Mouse (Mus musculus) stomach, postnatal 0 days (tissue): ENCODE measurements around the gene Nelfb. TPM values are rescaled to one million over a fixed set of nuclear protein-coding genes. Genes with fewer than 3 reads are reported as not detected.

ENCODE experiments used
- ATAC-seq: fragments of 200-750 bp; cut with Nextera tagmentation; 2 replicates; pipeline ENCODE4 v1.8.0; 2017; ENCODE audit not compliant: low FRiP score, low TSS enrichment
- DNase-seq: peaks from one replicate; pipeline ENCODE4 v3.0.0-alpha.2; 2016; ENCODE audit warnings: low spot score
- H3K27ac ChIP-seq: fragments of 300-500 bp; sonication (generic); replicated peaks from 2 replicates; pipeline ENCODE4 v1.5.1; 2014; ENCODE audit warnings: mild to moderate bottlenecking, control low read depth
- H3K27me3 ChIP-seq: fragments of 300-500 bp; sonication (generic); 2 replicates; pipeline ENCODE4 v1.6.1; 2014; ENCODE audit warnings: low read length; ENCODE audit not compliant: control insufficient read depth, insufficient read depth
- H3K36me3 ChIP-seq: fragments of 300-500 bp; sonication (generic); 2 replicates; pipeline ENCODE4 v1.6.1; 2014; ENCODE audit warnings: low read length, mixed read lengths; ENCODE audit not compliant: control insufficient read depth, insufficient read depth
- H3K4me1 ChIP-seq: fragments of 300-500 bp; sonication (generic); replicated peaks from 2 replicates; pipeline ENCODE4 v1.6.1; 2014; ENCODE audit warnings: antibody characterized with exemption; ENCODE audit not compliant: control insufficient read depth, insufficient read depth
- H3K4me2 ChIP-seq: fragments of 300-500 bp; sonication (generic); replicated peaks from 2 replicates; pipeline ENCODE4 v1.6.1; 2014; ENCODE audit warnings: low read depth, mild to moderate bottlenecking, control low read depth, moderate library complexity
- H3K4me3 ChIP-seq: fragments of 300-500 bp; sonication (generic); 2 replicates; pipeline ENCODE4 v1.5.1; 2014; ENCODE audit warnings: low read depth, low read length, control low read depth
- H3K9ac ChIP-seq: fragments of 300-500 bp; sonication (generic); 2 replicates; pipeline ENCODE4 v1.6.1; 2014; ENCODE audit warnings: mild to moderate bottlenecking, low read length, control low read depth, mixed read lengths
- H3K9me3 ChIP-seq: fragments of 300-500 bp; sonication (generic); 2 replicates; pipeline ENCODE4 v1.6.1; 2016; ENCODE audit warnings: low read length; ENCODE audit not compliant: control insufficient read depth
- CTCF ChIP-seq: IDR thresholded peaks from 2 replicates; pipeline ENCODE4 v1.5.1; 2016; ENCODE audit warnings: antibody characterized with exemption, low read depth, mild to moderate bottlenecking, moderate library complexity
- EP300 ChIP-seq: optimal IDR thresholded peaks from 2 replicates; pipeline ENCODE3; 2016; ENCODE audit warnings: antibody characterized with exemption
- WGBS: fragments of 180-500 bp; shearing (Covaris S2); extraction: QIAGEN DNeasy Blood & Tissue Kit; methylation state at CpG from one replicate; pipeline ENCODE4 v1.1.7; 2014; 5-methylcytosine and 5-hydroxymethylcytosine counted together
- polyA plus RNA-seq: library from polyadenylated mRNA; unstranded; fragments of >200 nt; fragmentation: Nextera tagmentation; extraction: Ambion mirVana; gene quantifications from 2 replicates; pipeline ENCODE4 v1.2.1, GENCODE M21; 2015

Nelfb gene
- polyA plus RNA-seq, 1 experiment from 2014 or later = 58.6 TPM

- Histone ChIP-seq H3K9ac (peak overlapping the region; percentile 61), H3K27ac (peak overlapping the region; percentile 61), H3K4me1 (peaks cover 8% of the 10 kb centered on the region), H3K27me3 (no peaks in the 10 kb centered on the region), H3K4me3 (peak overlapping the region; percentile 46), H3K9me3 (no peaks in the 10 kb centered on the region), H3K36me3 (no peaks in the 10 kb centered on the region), H3K4me2 (peak overlapping the region; percentile 83)
- ATAC-seq (no peak; the same call in 1 of the 2 replicates), DNase-seq (no peak)
- WGBS = 29% methylated on average over 4 of the region's 4 CpGs
- TF ChIP-seq CTCF (no peak), EP300 (no peak)
Observed at GRCm38 (mm10) chr2:25167481-25167880, 43.8 kb downstream of the Nelfb start.

GRCm38 (mm10) chr2:25157655-25158054, 53.6 kb downstream of the Nelfb start:
- no peak for DNase-seq
- WGBS = 52% methylated on average over 2 of the region's 2 CpGs

GRCm38 (mm10) chr2:25156990-25157389, 54.3 kb downstream of the Nelfb start:
- H3K36me3 ChIP-seq = no peaks in the 10 kb centered on the region
- no peak overlapping the region for H3K9ac ChIP-seq
- no peak for DNase-seq
- 44% methylated on average over 2 of the region's 2 CpGs for WGBS
- no peaks in the 10 kb centered on the region for H3K27me3 ChIP-seq
- H3K4me2 ChIP-seq = no peak overlapping the region
- no peaks in the 10 kb centered on the region for H3K9me3 ChIP-seq
- no peak overlapping the region for H3K4me3 ChIP-seq
- no peak overlapping the region for H3K27ac ChIP-seq
- H3K4me1 ChIP-seq = no peaks in the 10 kb centered on the region
- no peak for ATAC-seq
- TF ChIP-seq EP300 (no peak), CTCF (peak; percentile 62)

More at GRCm38 (mm10) chr2:25157655-25158054, 53.6 kb downstream of the Nelfb start:
- Histone ChIP-seq H3K4me1 (no peaks in the 10 kb centered on the region), H3K9ac (no peak overlapping the region), H3K36me3 (no peaks in the 10 kb centered on the region), H3K4me2 (no peak overlapping the region), H3K27ac (no peak overlapping the region), H3K4me3 (no peak overlapping the region), H3K27me3 (no peaks in the 10 kb centered on the region), H3K9me3 (no peaks in the 10 kb centered on the region)
- TF ChIP-seq EP300 = no peak
- TF ChIP-seq CTCF = peak; percentile 76
- ATAC-seq = no peak

GRCm38 (mm10) chr2:25156177-25156576, 55.1 kb downstream of the Nelfb start:
- 78% methylated on average over 3 of the region's 3 CpGs for WGBS
- Histone ChIP-seq H3K27me3 (no peaks in the 10 kb centered on the region), H3K4me2 (no peak overlapping the region), H3K36me3 (no peaks in the 10 kb centered on the region), H3K9ac (no peak overlapping the region), H3K9me3 (no peaks in the 10 kb centered on the region), H3K27ac (no peak overlapping the region), H3K4me3 (no peak overlapping the region), H3K4me1 (no peaks in the 10 kb centered on the region)
- ATAC-seq (no peak), DNase-seq (no peak)
- no peak for TF ChIP-seq CTCF
- TF ChIP-seq EP300 = no peak

- Histone ChIP-seq H3K9ac (no peak overlapping the region), H3K4me1 (no peaks in the 10 kb centered on the region), H3K36me3 (no peaks in the 10 kb centered on the region), H3K4me2 (no peak overlapping the region), H3K9me3 (no peaks in the 10 kb centered on the region), H3K4me3 (no peak overlapping the region), H3K27me3 (no peaks in the 10 kb centered on the region), H3K27ac (no peak overlapping the region)
- ATAC-seq = no peak
- TF ChIP-seq EP300 (no peak), CTCF (no peak)
- WGBS = 66% methylated on average over 4 of the region's 4 CpGs
- no peak for DNase-seq
Observed at GRCm38 (mm10) chr2:25151280-25151956, 59.9 kb downstream of the Nelfb start.

Other genes starting within 250 kb of the Nelfb start
- 12.1 TPM in 2 replicates for gene Dph7, start 249.1 kb downstream of the Nelfb start, polyA plus RNA-seq
- gene Mrpl41, start 236.4 kb downstream of the Nelfb start, polyA plus RNA-seq = 121 and 122 TPM in 2 replicates
- gene Pnpla7, start 235.5 kb downstream of the Nelfb start, polyA plus RNA-seq = 4.2 and 4.3 TPM in 2 replicates
- gene Nsmf, start 157.1 kb downstream of the Nelfb start, polyA plus RNA-seq = 23.5 and 30.2 TPM in 2 replicates
- 3.3 TPM in 2 replicates for gene Entpd8, start 131.2 kb downstream of the Nelfb start, polyA plus RNA-seq
- gene Noxa1, start 116.3 kb downstream of the Nelfb start, polyA plus RNA-seq = 4.0 and 4.4 TPM in 2 replicates
- 25.3 and 25.6 TPM in 2 replicates for gene Nrarp, start 30.7 kb downstream of the Nelfb start, polyA plus RNA-seq
- gene Tor4a, start 14.6 kb downstream of the Nelfb start, polyA plus RNA-seq = 13.1 and 13.7 TPM in 2 replicates
- not detected in 2 replicates for gene Stpg3, start 3.1 kb upstream of the Nelfb start, polyA plus RNA-seq
- 0.92 TPM in 1 of 2 replicates, not detected in the other for gene Fam166a, start 7.3 kb upstream of the Nelfb start, polyA plus RNA-seq
- gene Tubb4b, start 13.2 kb upstream of the Nelfb start, polyA plus RNA-seq = 475 and 486 TPM in 2 replicates
- 0.10 and 0.12 TPM in 2 replicates for gene Slc34a3, start 22.9 kb upstream of the Nelfb start, polyA plus RNA-seq
- gene Rnf224, start 25.3 kb upstream of the Nelfb start, polyA plus RNA-seq = 0.51 and 0.91 TPM in 2 replicates
- gene Rnf208, start 30.8 kb upstream of the Nelfb start, polyA plus RNA-seq = 26.8 and 31.7 TPM in 2 replicates
- 326 and 355 TPM in 2 replicates for gene Cysrt1, start 31.0 kb upstream of the Nelfb start, polyA plus RNA-seq
- gene AL732309.1, start 35.4 kb upstream of the Nelfb start, polyA plus RNA-seq = 12.8 and 16.6 TPM in 2 replicates
- gene Tmem203, start 44.0 kb upstream of the Nelfb start, polyA plus RNA-seq = 38.2 and 39.7 TPM in 2 replicates
- gene Tprn, start 51.1 kb upstream of the Nelfb start, polyA plus RNA-seq = 17.4 and 20.3 TPM in 2 replicates
- gene Ssna1, start 60.9 kb upstream of the Nelfb start, polyA plus RNA-seq = 149 and 162 TPM in 2 replicates
- gene Anapc2, start 61.0 kb upstream of the Nelfb start, polyA plus RNA-seq = 57.5 and 59.6 TPM in 2 replicates
- not detected in 2 replicates for gene Tmem210, start 76.7 kb upstream of the Nelfb start, polyA plus RNA-seq
- 34.9 and 42.1 TPM in 2 replicates for gene Lrrc26, start 78.4 kb upstream of the Nelfb start, polyA plus RNA-seq
- gene Grin1, start 107.7 kb upstream of the Nelfb start, polyA plus RNA-seq = 1.3 TPM in 2 replicates
- gene Man1b1, start 120.8 kb upstream of the Nelfb start, polyA plus RNA-seq = 29.2 and 29.9 TPM in 2 replicates
- 9.5 and 9.9 TPM in 2 replicates for gene Dpp7, start 144.9 kb upstream of the Nelfb start, polyA plus RNA-seq
- 33.2 and 36.9 TPM in 2 replicates for gene Uap1l1, start 154.2 kb upstream of the Nelfb start, polyA plus RNA-seq
- 14.1 and 16.6 TPM in 2 replicates for gene Sapcd2, start 160.8 kb upstream of the Nelfb start, polyA plus RNA-seq
- gene Entpd2, start 184.4 kb upstream of the Nelfb start, polyA plus RNA-seq = 21.2 and 23.3 TPM in 2 replicates
- gene Npdc1, start 187.9 kb upstream of the Nelfb start, polyA plus RNA-seq = 52.8 and 53.0 TPM in 2 replicates
- gene Fut7, start 211.8 kb upstream of the Nelfb start, polyA plus RNA-seq = 0.12 TPM in 1 of 2 replicates, not detected in the other
- gene Abca2, start 217.2 kb upstream of the Nelfb start, polyA plus RNA-seq = 1.7 and 2.6 TPM in 2 replicates
- gene Clic3, start 245.3 kb upstream of the Nelfb start, polyA plus RNA-seq = 246 and 272 TPM in 2 replicates
- 51.7 and 59.7 TPM in 2 replicates for gene Paxx, start 249.6 kb upstream of the Nelfb start, polyA plus RNA-seq